Mouse (Mus musculus) lung, postnatal 0 days (tissue): ENCODE data around the gene Zc3h13. TPM values are rescaled to one million over a fixed set of nuclear protein-coding genes. Genes with fewer than 3 reads are reported as not detected.

Experiments
- ATAC-seq: fragments of 200-750 bp; cut with Nextera tagmentation; 2 replicates; pipeline ENCODE4 v1.8.0; 2017; ENCODE audit warnings: moderate library complexity
- DNase-seq: peaks from one replicate; pipeline ENCODE4 v3.0.0-alpha.2; 2016; ENCODE audit warnings: low spot score
- H3K27ac ChIP-seq: fragments of 300-500 bp; sonication (generic); 2 replicates; pipeline ENCODE4 v1.5.1; 2014; ENCODE audit warnings: antibody characterized with exemption, mild to moderate bottlenecking, low read length, mixed read lengths
- H3K27me3 ChIP-seq: fragments of 300-500 bp; sonication (generic); replicated peaks from 2 replicates; pipeline ENCODE4 v1.6.1; 2014; ENCODE audit warnings: low read length, mixed read lengths; ENCODE audit not compliant: insufficient read depth
- H3K36me3 ChIP-seq: fragments of 300-500 bp; sonication (generic); 2 replicates; pipeline ENCODE4 v1.6.1; 2014; ENCODE audit warnings: low read length, mixed read lengths; ENCODE audit not compliant: insufficient read depth
- H3K4me1 ChIP-seq: fragments of 300-500 bp; sonication (generic); 2 replicates; pipeline ENCODE4 v1.6.1; 2014; ENCODE audit warnings: antibody characterized with exemption, low read depth, low read length, mixed read lengths; ENCODE audit not compliant: insufficient read depth
- H3K4me2 ChIP-seq: fragments of 300-500 bp; sonication (generic); replicated peaks from 2 replicates; pipeline ENCODE4 v1.6.1; 2014; ENCODE audit warnings: low read depth, mild to moderate bottlenecking, low read length, moderate library complexity, mixed read lengths
- H3K4me3 ChIP-seq: fragments of 300-500 bp; sonication (generic); 2 replicates; pipeline ENCODE4 v1.5.1; 2014; ENCODE audit warnings: low read depth, low read length
- H3K9ac ChIP-seq: fragments of 300-500 bp; sonication (generic); replicated peaks from 2 replicates; pipeline ENCODE4 v1.6.1; 2014; ENCODE audit warnings: low read depth, mild to moderate bottlenecking
- H3K9me3 ChIP-seq: fragments of 300-500 bp; sonication (generic); 2 replicates; pipeline ENCODE4 v1.6.1; 2016; ENCODE audit warnings: low read length, mixed read lengths
- CTCF ChIP-seq: IDR thresholded peaks from 2 replicates; pipeline ENCODE4 v1.5.1; 2016; ENCODE audit warnings: antibody characterized with exemption, mild to moderate bottlenecking
- EP300 ChIP-seq: IDR thresholded peaks from 2 replicates; pipeline ENCODE4 v1.6.1; 2016; ENCODE audit warnings: antibody characterized with exemption, mild to moderate bottlenecking, control low read depth
- whole genome bisulfite sequencing: fragments of 180-500 bp; shearing (Covaris S2); extraction: QIAGEN DNeasy Blood & Tissue Kit; methylation state at CpG from one replicate; pipeline ENCODE4 v1.1.7; 2014; 5-methylcytosine and 5-hydroxymethylcytosine counted together
- polyA plus RNA-seq: library from polyadenylated mRNA; unstranded; fragments of >200 nt; fragmentation: Nextera tagmentation; extraction: Ambion mirVana; gene quantifications from 2 replicates; pipeline ENCODE4 v1.2.1, GENCODE M21; 2015

Gene Zc3h13
- polyA plus RNA-seq, 1 experiment from 2014 or later = 24.3 TPM

- no peaks in the 10 kb centered on the region for H3K4me1 ChIP-seq
- 91% methylated on average over 2 of the region's 2 CpGs for WGBS
Measured at GRCm38 (mm10) chr14:75314484-75314883, 30.3 kb downstream of the Zc3h13 start.

GRCm38 (mm10) chr14:75318736-75319135 lies 34.6 kb downstream of the Zc3h13 start:
- peaks cover 7% of the 10 kb centered on the region; the same call in 1 of the 2 replicates for H3K36me3 ChIP-seq
- no peaks in the 10 kb centered on the region for H3K4me1 ChIP-seq
- no peak overlapping the region for H3K27ac ChIP-seq
- no peak overlapping the region for H3K4me2 ChIP-seq
- H3K27me3 ChIP-seq = no peaks in the 10 kb centered on the region
- no peaks in the 10 kb centered on the region for H3K9me3 ChIP-seq
- ATAC-seq = no peak
- H3K9ac ChIP-seq = no peak overlapping the region
- 85% methylated on average over 2 of the region's 2 CpGs for WGBS
- no peak for DNase-seq
- TF ChIP-seq EP300 (no peak), CTCF (no peak)
- H3K4me3 ChIP-seq = no peak overlapping the region

More at GRCm38 (mm10) chr14:75314484-75314883, 30.3 kb downstream of the Zc3h13 start:
- Histone ChIP-seq H3K4me3 (no peak overlapping the region), H3K36me3 (no peaks in the 10 kb centered on the region; the same call in 1 of the 2 replicates), H3K27ac (no peak overlapping the region), H3K27me3 (no peaks in the 10 kb centered on the region), H3K9ac (no peak overlapping the region), H3K4me2 (no peak overlapping the region), H3K9me3 (no peaks in the 10 kb centered on the region)
- TF ChIP-seq EP300 (no peak), CTCF (no peak)
- DNase-seq (no peak), ATAC-seq (no peak)

- H3K27me3 ChIP-seq = no peaks in the 10 kb centered on the region
- no peak overlapping the region for H3K4me3 ChIP-seq
- ATAC-seq (no peak), DNase-seq (no peak)
- no peaks in the 10 kb centered on the region for H3K4me1 ChIP-seq
- TF ChIP-seq CTCF (no peak), EP300 (no peak)
- H3K27ac ChIP-seq = no peak overlapping the region
- WGBS = 89% methylated on average over 5 of the region's 5 CpGs
- H3K4me2 ChIP-seq = no peak overlapping the region
- peaks cover 10% of the 10 kb centered on the region for H3K36me3 ChIP-seq
- H3K9ac ChIP-seq = no peak overlapping the region
- H3K9me3 ChIP-seq = no peaks in the 10 kb centered on the region
Measured at GRCm38 (mm10) chr14:75320269-75320668, 36.1 kb downstream of the Zc3h13 start.

- ATAC-seq = no peak
- H3K36me3 ChIP-seq = peaks cover 10% of the 10 kb centered on the region
Measured at GRCm38 (mm10) chr14:75323354-75323753, 39.2 kb downstream of the Zc3h13 start.

GRCm38 (mm10) chr14:75328062-75328461 lies 43.9 kb downstream of the Zc3h13 start:
- no peak overlapping the region for H3K4me3 ChIP-seq
- H3K36me3 ChIP-seq = peaks cover 36% of the 10 kb centered on the region
- no peak overlapping the region for H3K4me2 ChIP-seq
- no peak overlapping the region for H3K27ac ChIP-seq
- TF ChIP-seq EP300 (no peak), CTCF (no peak)
- H3K27me3 ChIP-seq = no peaks in the 10 kb centered on the region
- no peaks in the 10 kb centered on the region for H3K9me3 ChIP-seq
- DNase-seq = no peak
- WGBS = 76% methylated on average over 8 of the region's 8 CpGs
- no peak for ATAC-seq
- H3K9ac ChIP-seq = no peak overlapping the region
- H3K4me1 ChIP-seq = no peaks in the 10 kb centered on the region

More at GRCm38 (mm10) chr14:75323354-75323753, 39.2 kb downstream of the Zc3h13 start:
- H3K9me3 ChIP-seq = no peaks in the 10 kb centered on the region
- H3K4me1 ChIP-seq = no peaks in the 10 kb centered on the region
- 96% methylated on average over 32 of the region's 32 CpGs for WGBS
- no peak overlapping the region for H3K9ac ChIP-seq
- no peak overlapping the region for H3K4me3 ChIP-seq
- DNase-seq = no peak
- H3K27ac ChIP-seq = no peak overlapping the region
- H3K4me2 ChIP-seq = no peak overlapping the region
- TF ChIP-seq EP300 = no peak
- TF ChIP-seq CTCF = no peak
- H3K27me3 ChIP-seq = no peaks in the 10 kb centered on the region

GRCm38 (mm10) chr14:75330621-75331020 lies 46.4 kb downstream of the Zc3h13 start:
- WGBS = 87% methylated on average over 6 of the region's 6 CpGs
- ATAC-seq (no peak), DNase-seq (no peak)
- no peak overlapping the region for H3K9ac ChIP-seq
- H3K27ac ChIP-seq = no peak overlapping the region
- H3K4me1 ChIP-seq = no peaks in the 10 kb centered on the region
- no peaks in the 10 kb centered on the region for H3K9me3 ChIP-seq
- TF ChIP-seq CTCF = peak; percentile 64
- no peak for TF ChIP-seq EP300
- no peak overlapping the region for H3K4me2 ChIP-seq
- H3K4me3 ChIP-seq = no peak overlapping the region
- peaks cover 34% of the 10 kb centered on the region for H3K36me3 ChIP-seq
- H3K27me3 ChIP-seq = no peaks in the 10 kb centered on the region

- H3K27ac ChIP-seq = no peak overlapping the region
- ATAC-seq (no peak), DNase-seq (no peak)
- no peaks in the 10 kb centered on the region for H3K9me3 ChIP-seq
- no peak overlapping the region for H3K4me2 ChIP-seq
- no peak overlapping the region for H3K9ac ChIP-seq
- WGBS = 96% methylated on average over 4 of the region's 4 CpGs
- no peaks in the 10 kb centered on the region for H3K27me3 ChIP-seq
- H3K4me1 ChIP-seq = no peaks in the 10 kb centered on the region
- H3K4me3 ChIP-seq = no peak overlapping the region
- no peak for TF ChIP-seq CTCF
- TF ChIP-seq EP300 = no peak
- H3K36me3 ChIP-seq = peaks cover 48% of the 10 kb centered on the region
Measured at GRCm38 (mm10) chr14:75334321-75334720, 50.1 kb downstream of the Zc3h13 start.
